Mouse (Mus musculus) G1E (cell line): ENCODE measurements around the gene Higd2a.

Experiments
- CTCF ChIP-seq: IDR thresholded peaks from 2 replicates; pipeline ENCODE4 v1.5.1; 2012; ENCODE audit warnings: low read depth, low read length, inconsistent platforms, mixed read lengths
- GATA1 ChIP-seq: IDR thresholded peaks from 2 replicates; pipeline ENCODE4 v1.6.1; 2012; ENCODE audit warnings: borderline replicate concordance, low read length, inconsistent platforms, mixed read lengths
- GATA2 ChIP-seq: IDR thresholded peaks from 2 replicates; pipeline ENCODE4 v1.6.1; 2012; ENCODE audit warnings: low read depth, low read length, inconsistent platforms, borderline replicate concordance
- POLR2AphosphoS5 ChIP-seq: IDR thresholded peaks from 2 replicates; pipeline ENCODE4 v1.6.1; 2012; ENCODE audit warnings: low read depth, low read length, inconsistent platforms; ENCODE audit not compliant: insufficient replicate concordance
- TAL1 ChIP-seq: conservative IDR thresholded peaks from 2 replicates; pipeline ENCODE4 v1.6.1; 2012; ENCODE audit warnings: low read depth, low read length, inconsistent platforms, mixed read lengths

DNA sequence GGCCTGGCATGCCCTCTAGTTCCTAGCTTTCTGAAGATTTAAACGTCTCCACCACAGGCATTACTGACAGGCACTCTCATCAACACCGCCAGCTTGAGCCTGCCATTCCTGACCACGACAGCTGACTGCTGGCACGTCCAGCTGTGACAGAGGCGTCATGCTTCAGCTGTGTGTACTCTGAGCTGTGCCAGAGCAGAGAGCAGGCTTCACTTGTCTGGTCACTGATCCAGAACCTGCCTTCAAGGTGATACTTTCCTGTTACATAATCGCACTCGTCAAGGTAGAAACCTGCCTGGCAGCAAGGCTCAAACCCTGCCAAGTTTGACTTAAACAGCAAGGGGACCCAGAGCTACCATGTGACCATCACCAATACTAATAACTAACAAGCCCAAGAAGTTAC lies 27.4 kb upstream of the Higd2a start:
- TF ChIP-seq POLR2AphosphoS5: no peak
- TF ChIP-seq CTCF: no peak
- TF ChIP-seq GATA1: no peak
- no peak for TF ChIP-seq GATA2
- no peak for TF ChIP-seq TAL1
